Mouse (Mus musculus) kidney, embryonic 15.5 days (tissue): Measurements from ENCODE around the gene Ebp. TPM values are rescaled to one million over a fixed set of nuclear protein-coding genes. Genes with fewer than 3 reads are reported as not detected.

Source experiments
- ATAC-seq: fragments of 200-750 bp; cut with Nextera tagmentation; replicated peaks from 2 replicates; pipeline ENCODE4 v1.8.0; 2017; ENCODE audit warnings: moderate TSS enrichment; ENCODE audit not compliant: low FRiP score
- H3K27ac ChIP-seq: fragments of 300-500 bp; sonication (generic); 2 replicates; pipeline ENCODE4 v1.5.1; 2015; ENCODE audit warnings: mild to moderate bottlenecking, inconsistent platforms
- H3K27me3 ChIP-seq: fragments of 300-500 bp; sonication (generic); 2 replicates; pipeline ENCODE4 v1.6.1; 2015; ENCODE audit warnings: inconsistent platforms
- H3K36me3 ChIP-seq: fragments of 300-500 bp; sonication (generic); 2 replicates; pipeline ENCODE4 v1.6.1; 2015; ENCODE audit warnings: inconsistent platforms
- H3K4me1 ChIP-seq: fragments of 300-500 bp; sonication (generic); 2 replicates; pipeline ENCODE4 v1.6.1; 2015; ENCODE audit warnings: inconsistent platforms
- H3K4me2 ChIP-seq: fragments of 300-500 bp; sonication (generic); 2 replicates; pipeline ENCODE4 v1.6.1; 2015; ENCODE audit warnings: moderate library complexity, mild to moderate bottlenecking, inconsistent platforms
- H3K4me3 ChIP-seq: fragments of 300-500 bp; sonication (generic); replicated peaks from 2 replicates; pipeline ENCODE4 v1.5.1; 2015; ENCODE audit warnings: mild to moderate bottlenecking, inconsistent platforms
- H3K9ac ChIP-seq: fragments of 300-500 bp; sonication (generic); 2 replicates; pipeline ENCODE4 v1.6.1; 2015; ENCODE audit warnings: mild to moderate bottlenecking, inconsistent platforms
- H3K9me3 ChIP-seq: fragments of 300-500 bp; sonication (generic); replicated peaks from 2 replicates; pipeline ENCODE4 v1.6.1; 2016; ENCODE audit warnings: inconsistent platforms
- WGBS: fragments of 180-500 bp; shearing (Covaris S2); methylation state at CpG from one replicate; pipeline ENCODE4 v1.1.7; 2015; ENCODE audit warnings: mixed read lengths; 5-methylcytosine and 5-hydroxymethylcytosine counted together
- polyA plus RNA-seq: library from polyadenylated mRNA; unstranded; fragments of >200 nt; fragmentation: Nextera tagmentation; extraction: Ambion mirVana; gene quantifications from 2 replicates; pipeline ENCODE4 v1.2.1, GENCODE M21; 2015

The Ebp gene
- polyA plus RNA-seq, 1 experiment from 2014 or later: 36.9 TPM

- no peak overlapping the region for H3K27ac ChIP-seq
- H3K36me3 ChIP-seq: no peaks in the 10 kb centered on the region
- H3K9ac ChIP-seq: no peak overlapping the region
- 72% methylated on average over 2 of the region's 2 CpGs for WGBS
- H3K4me1 ChIP-seq: no peaks in the 10 kb centered on the region
- no peak overlapping the region for H3K4me3 ChIP-seq
- H3K9me3 ChIP-seq: no peaks in the 10 kb centered on the region
- no peak for ATAC-seq
- H3K4me2 ChIP-seq: no peak overlapping the region
- H3K27me3 ChIP-seq: no peaks in the 10 kb centered on the region
Observed at GRCm38 (mm10) chrX:8209720-8210119, 16.4 kb upstream of the Ebp start.

- Histone ChIP-seq H3K4me2 (peak overlapping the region; percentile 67), H3K9me3 (no peaks in the 10 kb centered on the region), H3K4me1 (no peaks in the 10 kb centered on the region), H3K27me3 (no peaks in the 10 kb centered on the region), H3K9ac (no peak overlapping the region), H3K4me3 (no peak overlapping the region; the same call in 1 of the 2 replicates), H3K27ac (no peak overlapping the region), H3K36me3 (no peaks in the 10 kb centered on the region)
- ATAC-seq: no peak
- WGBS: 50% methylated on average over 4 of the region's 4 CpGs
Observed at GRCm38 (mm10) chrX:8207224-8207623, 13.9 kb upstream of the Ebp start.

GRCm38 (mm10) chrX:8206694-8207197 is 13.4 kb upstream of the Ebp start:
- Histone ChIP-seq H3K27ac (no peak overlapping the region), H3K27me3 (no peaks in the 10 kb centered on the region), H3K4me2 (peak overlapping the region; percentile 67), H3K9ac (no peak overlapping the region), H3K4me3 (peak overlapping the region; percentile 56), H3K36me3 (no peaks in the 10 kb centered on the region), H3K9me3 (no peaks in the 10 kb centered on the region), H3K4me1 (no peaks in the 10 kb centered on the region)
- peak; percentile 13; the same call in 1 of the 2 replicates for ATAC-seq
- 18% methylated on average over 11 of the region's 11 CpGs for WGBS

GRCm38 (mm10) chrX:8206015-8206693 is 12.8 kb upstream of the Ebp start, which contains the start of gene Porcn:
Gene Porcn (minus strand): TSS chrX:8206525.
- Histone ChIP-seq H3K4me3 (peak within 1 kb of the TSS; percentile 56), H3K9ac (peak within 1 kb of the TSS; percentile 53), H3K27ac (no peak within 1 kb of the TSS), H3K4me2 (peak within 1 kb of the TSS; percentile 67), H3K27me3 (no peaks in the 10 kb centered on the region), H3K9me3 (no peaks in the 10 kb centered on the region), H3K36me3 (no peaks in the 10 kb centered on the region), H3K4me1 (no peaks in the 10 kb centered on the region)
- WGBS: 11% methylated on average over 46 of the region's 46 CpGs
- peak; percentile 98 for ATAC-seq

- no peaks in the 10 kb centered on the region for H3K27me3 ChIP-seq
- H3K4me1 ChIP-seq: no peaks in the 10 kb centered on the region
- H3K36me3 ChIP-seq: no peaks in the 10 kb centered on the region
- peak overlapping the region; percentile 53; the same call in 1 of the 2 replicates for H3K9ac ChIP-seq
- H3K9me3 ChIP-seq: no peaks in the 10 kb centered on the region
- H3K4me3 ChIP-seq: peak overlapping the region; percentile 56
- H3K4me2 ChIP-seq: peak overlapping the region; percentile 67
- no peak for ATAC-seq
- no peak overlapping the region for H3K27ac ChIP-seq
- 47% methylated on average over 7 of the region's 7 CpGs for WGBS
Observed at GRCm38 (mm10) chrX:8205551-8205950, 12.2 kb upstream of the Ebp start.

GRCm38 (mm10) chrX:8205088-8205487 is 11.8 kb upstream of the Ebp start:
- no peak overlapping the region for H3K27ac ChIP-seq
- no peaks in the 10 kb centered on the region for H3K4me1 ChIP-seq
- H3K36me3 ChIP-seq: no peaks in the 10 kb centered on the region
- WGBS: 66% methylated on average over 4 of the region's 4 CpGs
- no peak overlapping the region for H3K4me3 ChIP-seq
- no peak overlapping the region for H3K4me2 ChIP-seq
- no peaks in the 10 kb centered on the region for H3K9me3 ChIP-seq
- no peaks in the 10 kb centered on the region for H3K27me3 ChIP-seq
- no peak overlapping the region for H3K9ac ChIP-seq
- ATAC-seq: no peak

- 80% methylated on average over 10 of the region's 10 CpGs for WGBS
- Histone ChIP-seq H3K4me1 (no peaks in the 10 kb centered on the region), H3K4me3 (no peak overlapping the region), H3K9ac (no peak overlapping the region), H3K9me3 (no peaks in the 10 kb centered on the region), H3K27me3 (no peaks in the 10 kb centered on the region), H3K36me3 (no peaks in the 10 kb centered on the region), H3K27ac (no peak overlapping the region), H3K4me2 (no peak overlapping the region)
- ATAC-seq: no peak
Observed at GRCm38 (mm10) chrX:8204076-8204475, 10.8 kb upstream of the Ebp start.

GRCm38 (mm10) chrX:8203105-8203504 is 9.8 kb upstream of the Ebp start:
- WGBS: 92% methylated on average over 14 of the region's 14 CpGs
- no peak overlapping the region for H3K4me2 ChIP-seq

GRCm38 (mm10) chrX:8192640-8193418 is 483 bp downstream of the Ebp start:
- ATAC-seq: peak; percentile 98
- no peaks in the 10 kb centered on the region for H3K9me3 ChIP-seq
- H3K9ac ChIP-seq: peak overlapping the region; percentile 52
- H3K4me2 ChIP-seq: peak overlapping the region; percentile 64
- H3K27me3 ChIP-seq: no peaks in the 10 kb centered on the region
- peaks cover 3% of the 10 kb centered on the region; the same call in 1 of the 2 replicates for H3K4me1 ChIP-seq
- H3K27ac ChIP-seq: peak overlapping the region; percentile 75
- H3K4me3 ChIP-seq: peak overlapping the region; percentile 59
- 17% methylated on average over 38 of the region's 38 CpGs for WGBS
- H3K36me3 ChIP-seq: no peaks in the 10 kb centered on the region

More at GRCm38 (mm10) chrX:8203105-8203504, 9.8 kb upstream of the Ebp start:
- H3K9me3 ChIP-seq: no peaks in the 10 kb centered on the region
- H3K36me3 ChIP-seq: no peaks in the 10 kb centered on the region
- no peak overlapping the region for H3K27ac ChIP-seq
- H3K27me3 ChIP-seq: no peaks in the 10 kb centered on the region
- no peak overlapping the region for H3K4me3 ChIP-seq
- no peak for ATAC-seq
- no peaks in the 10 kb centered on the region for H3K4me1 ChIP-seq
- no peak overlapping the region for H3K9ac ChIP-seq

GRCm38 (mm10) chrX:8192126-8192639 is 1.1 kb downstream of the Ebp start:
- H3K4me2 ChIP-seq: peak overlapping the region; percentile 64
- peak overlapping the region; percentile 52 for H3K9ac ChIP-seq
- no peaks in the 10 kb centered on the region for H3K9me3 ChIP-seq
- 0 out of 2 replicates have a peak, but pooled peaks cover 5% of the 10 kb centered on the region for H3K36me3 ChIP-seq
- WGBS: 12% methylated on average over 13 of the region's 13 CpGs
- no peaks in the 10 kb centered on the region for H3K27me3 ChIP-seq
- peak overlapping the region; percentile 75; the same call in 1 of the 2 replicates for H3K27ac ChIP-seq
- H3K4me1 ChIP-seq: peaks cover 3% of the 10 kb centered on the region; the same call in 1 of the 2 replicates
- H3K4me3 ChIP-seq: peak overlapping the region; percentile 59
- ATAC-seq: peak; percentile 67

GRCm38 (mm10) chrX:8182871-8183540 is 10.3 kb downstream of the Ebp start:
- 20% methylated on average over 7 of the region's 7 CpGs for WGBS
- Histone ChIP-seq H3K9me3 (no peaks in the 10 kb centered on the region), H3K36me3 (peaks cover 14% of the 10 kb centered on the region; the same call in 1 of the 2 replicates), H3K4me2 (no peak overlapping the region), H3K9ac (no peak overlapping the region), H3K4me1 (no peaks in the 10 kb centered on the region), H3K27me3 (no peaks in the 10 kb centered on the region), H3K4me3 (no peak overlapping the region), H3K27ac (no peak overlapping the region)
- ATAC-seq: no peak
